Mouse (Mus musculus): Measurements from ENCODE around the gene Mrpl51.

The Mrpl51 gene

GRCm38 (mm10) chr6:125191332-125192015 lies at the start of gene Mrpl51, which contains the start of gene Ncapd2:
TSS of gene Mrpl51 (plus strand) at chr6:125191801.
TSS of gene Ncapd2 (minus strand) at chr6:125191701.
- DNase-seq (ENCODE audit: low read depth in 2 of 2, low spot score in 2 of 2): peak; percentile 94 to 96

- no peak for DNase-seq (ENCODE audit: low read depth in 2 of 2, low spot score in 2 of 2)
Measured at GRCm38 (mm10) chr6:125142436-125142835, 49.2 kb upstream of the Mrpl51 start.

- DNase-seq (ENCODE audit: low read depth in 2 of 2, low spot score in 2 of 2): no peak
Measured at GRCm38 (mm10) chr6:125143128-125143527, 48.5 kb upstream of the Mrpl51 start.

- no peak for DNase-seq (ENCODE audit: low read depth in 2 of 2, low spot score in 2 of 2)
Measured at GRCm38 (mm10) chr6:125143904-125144303, 47.7 kb upstream of the Mrpl51 start.

GRCm38 (mm10) chr6:125145001-125145400 lies 46.6 kb upstream of the Mrpl51 start, which contains the start of gene Iffo1:
TSS of gene Iffo1 (plus strand) at chr6:125145241.
- DNase-seq (ENCODE audit: low read depth in 2 of 2, low spot score in 2 of 2): peak; percentile 56 to 65

GRCm38 (mm10) chr6:125145479-125145951 lies 46.1 kb upstream of the Mrpl51 start:
- no peak for DNase-seq (ENCODE audit: low read depth in 2 of 2, low spot score in 2 of 2)

- DNase-seq (ENCODE audit: low read depth in 2 of 2, low spot score in 2 of 2): no peak
Measured at GRCm38 (mm10) chr6:125146148-125146547, 45.5 kb upstream of the Mrpl51 start.

- no peak for DNase-seq (ENCODE audit: low read depth in 2 of 2, low spot score in 2 of 2)
Measured at GRCm38 (mm10) chr6:125146797-125147196, 44.8 kb upstream of the Mrpl51 start.

GRCm38 (mm10) chr6:125147329-125147728 lies 44.3 kb upstream of the Mrpl51 start:
- DNase-seq (ENCODE audit: low read depth in 2 of 2, low spot score in 2 of 2): no peak

- no peak for DNase-seq (ENCODE audit: low read depth in 2 of 2, low spot score in 2 of 2)
Measured at GRCm38 (mm10) chr6:125148251-125148925, 43.2 kb upstream of the Mrpl51 start.

- DNase-seq (ENCODE audit: low read depth in 2 of 2, low spot score in 2 of 2): no peak
Measured at GRCm38 (mm10) chr6:125148926-125149568, 42.6 kb upstream of the Mrpl51 start.

GRCm38 (mm10) chr6:125149569-125149950 lies 42.0 kb upstream of the Mrpl51 start:
- DNase-seq (ENCODE audit: low read depth in 2 of 2, low spot score in 2 of 2): no peak

GRCm38 (mm10) chr6:125152212-125153017 lies 39.2 kb upstream of the Mrpl51 start:
- no peak for DNase-seq (ENCODE audit: low read depth in 2 of 2, low spot score in 2 of 2)

GRCm38 (mm10) chr6:125153018-125153389 lies 38.6 kb upstream of the Mrpl51 start:
- DNase-seq (ENCODE audit: low read depth in 2 of 2, low spot score in 2 of 2): no peak

GRCm38 (mm10) chr6:125153682-125154081 lies 37.9 kb upstream of the Mrpl51 start:
- DNase-seq (ENCODE audit: low read depth in 2 of 2, low spot score in 2 of 2): no peak

- no peak for DNase-seq (ENCODE audit: low read depth in 2 of 2, low spot score in 2 of 2)
Measured at GRCm38 (mm10) chr6:125154550-125154949, 37.1 kb upstream of the Mrpl51 start.

GRCm38 (mm10) chr6:125155262-125155661 lies 36.3 kb upstream of the Mrpl51 start:
- no peak for DNase-seq (ENCODE audit: low read depth in 2 of 2, low spot score in 2 of 2)

GRCm38 (mm10) chr6:125156491-125156890 lies 35.1 kb upstream of the Mrpl51 start:
- DNase-seq (ENCODE audit: low read depth in 2 of 2, low spot score in 2 of 2): no peak

GRCm38 (mm10) chr6:125156903-125157614 lies 34.5 kb upstream of the Mrpl51 start:
- DNase-seq (ENCODE audit: low read depth in 2 of 2, low spot score in 2 of 2): no peak

GRCm38 (mm10) chr6:125158944-125159492 lies 32.6 kb upstream of the Mrpl51 start:
- DNase-seq (ENCODE audit: low read depth in 2 of 2, low spot score in 2 of 2): no peak

Measured in CD8-positive naive resting alpha-beta T cell, adult 2 months (primary cell).